Mouse (Mus musculus): ENCODE measurements around the gene Crim1.

GRCm38 (mm10) chr17:78351676-78352499, 151.8 kb downstream of the Crim1 start:
- TF ChIP-seq POLR2A (IDR thresholded peaks at IDR 0.05; ENCODE audit: borderline replicate concordance, control insufficient read depth, low read depth, low read length) (no peak), CTCF (IDR thresholded peaks at IDR 0.05; ENCODE audit: control insufficient read depth, insufficient read depth, low read length) (no peak)
